Mouse (Mus musculus) lung, embryonic 15.5 days (tissue): ENCODE data around the gene Hdac1. TPM values are rescaled to one million over a fixed set of nuclear protein-coding genes. Genes with fewer than 3 reads are reported as not detected.

Experiments used
- ATAC-seq: fragments of 200-750 bp; cut with Nextera tagmentation; 2 replicates; pipeline ENCODE4 v1.8.0; 2017; ENCODE audit warnings: moderate number of reproducible peaks, borderline replicate concordance; ENCODE audit not compliant: low FRiP score, low TSS enrichment; ENCODE audit errors: extremely low read depth
- H3K27ac ChIP-seq: fragments of 300-500 bp; sonication (generic); 2 replicates; pipeline ENCODE4 v1.5.1; 2015; ENCODE audit warnings: moderate library complexity, mild to moderate bottlenecking, inconsistent platforms
- H3K27me3 ChIP-seq: fragments of 300-500 bp; sonication (generic); 2 replicates; pipeline ENCODE4 v1.6.1; 2015; ENCODE audit warnings: inconsistent platforms
- H3K36me3 ChIP-seq: fragments of 300-500 bp; sonication (generic); 2 replicates; pipeline ENCODE4 v1.6.1; 2015; ENCODE audit warnings: inconsistent platforms
- H3K4me1 ChIP-seq: fragments of 300-500 bp; sonication (generic); 2 replicates; pipeline ENCODE4 v1.6.1; 2015; ENCODE audit warnings: inconsistent platforms
- H3K4me2 ChIP-seq: fragments of 300-500 bp; sonication (generic); 2 replicates; pipeline ENCODE4 v1.6.1; 2015; ENCODE audit warnings: inconsistent platforms, mild to moderate bottlenecking, moderate library complexity
- H3K4me3 ChIP-seq: fragments of 300-500 bp; sonication (generic); 2 replicates; pipeline ENCODE4 v1.5.1; 2015; ENCODE audit warnings: mild to moderate bottlenecking, inconsistent platforms
- H3K9ac ChIP-seq: fragments of 300-500 bp; sonication (generic); 2 replicates; pipeline ENCODE4 v1.6.1; 2015; ENCODE audit warnings: inconsistent platforms
- H3K9me3 ChIP-seq: fragments of 300-500 bp; sonication (generic); 2 replicates; pipeline ENCODE4 v1.6.1; 2016; ENCODE audit warnings: inconsistent platforms
- WGBS: fragments of 180-500 bp; shearing (Covaris S2); methylation state at CpG from one replicate; pipeline ENCODE4 v1.1.7; 2015; 5-methylcytosine and 5-hydroxymethylcytosine counted together
- polyA plus RNA-seq: library from polyadenylated mRNA; unstranded; fragments of >200 nt; fragmentation: Nextera tagmentation; extraction: Ambion mirVana; gene quantifications from 2 replicates; pipeline ENCODE4 v1.2.1, GENCODE M21; 2015

Hdac1 gene
- polyA plus RNA-seq, 1 experiment from 2014 or later = 260 TPM

GRCm38 (mm10) chr4:129575171-129575844, 32.8 kb upstream of the Hdac1 start:
- no peaks in the 10 kb centered on the region for H3K36me3 ChIP-seq
- ATAC-seq = no peak; the same call in 1 of the 2 replicates
- 45% methylated on average over 7 of the region's 8 CpGs for WGBS
- H3K9me3 ChIP-seq = no peaks in the 10 kb centered on the region
- no peak overlapping the region; the same call in 1 of the 2 replicates for H3K4me2 ChIP-seq
- peak overlapping the region; percentile 4; the same call in 1 of the 2 replicates for H3K27ac ChIP-seq
- H3K4me1 ChIP-seq = peaks cover 6% of the 10 kb centered on the region; the same call in 1 of the 2 replicates
- H3K9ac ChIP-seq = no peak overlapping the region
- no peak overlapping the region for H3K4me3 ChIP-seq
- no peaks in the 10 kb centered on the region for H3K27me3 ChIP-seq

DNA sequence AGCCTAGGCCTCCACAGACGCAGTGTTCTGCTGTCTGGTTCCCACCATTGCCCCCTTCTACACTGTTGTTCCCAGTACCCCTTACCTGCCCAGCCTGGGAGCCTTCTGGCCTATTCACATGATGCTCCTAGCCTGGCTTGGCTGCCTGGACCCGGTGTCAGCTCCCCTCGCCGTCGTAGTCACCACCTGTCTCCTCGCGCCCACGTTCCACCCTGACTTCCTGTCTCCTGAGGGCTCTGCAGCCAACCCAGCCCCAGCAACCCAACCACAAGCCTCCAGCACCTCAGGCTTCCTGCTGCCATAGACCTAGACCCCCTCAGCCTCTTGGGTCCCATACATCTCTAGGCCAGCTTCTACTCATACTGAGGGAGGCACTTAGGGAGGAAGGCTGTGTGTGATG, 30.9 kb upstream of the Hdac1 start, which contains the start of gene Lck:
Gene Lck (minus strand): TSS at position 212 of the 400 bp plus-strand sequence.
- Histone ChIP-seq H3K27ac (peak within 1 kb of the TSS; percentile 39; the same call in 1 of the 2 replicates), H3K27me3 (no peaks in the 10 kb centered on the region), H3K4me1 (peaks cover 6% of the 10 kb centered on the region; the same call in 1 of the 2 replicates), H3K9me3 (no peaks in the 10 kb centered on the region), H3K9ac (no peak within 1 kb of the TSS), H3K4me2 (no peak within 1 kb of the TSS), H3K36me3 (no peaks in the 10 kb centered on the region), H3K4me3 (no peak within 1 kb of the TSS)
- ATAC-seq = no peak
- 90% methylated on average over 8 of the region's 8 CpGs for WGBS

DNA sequence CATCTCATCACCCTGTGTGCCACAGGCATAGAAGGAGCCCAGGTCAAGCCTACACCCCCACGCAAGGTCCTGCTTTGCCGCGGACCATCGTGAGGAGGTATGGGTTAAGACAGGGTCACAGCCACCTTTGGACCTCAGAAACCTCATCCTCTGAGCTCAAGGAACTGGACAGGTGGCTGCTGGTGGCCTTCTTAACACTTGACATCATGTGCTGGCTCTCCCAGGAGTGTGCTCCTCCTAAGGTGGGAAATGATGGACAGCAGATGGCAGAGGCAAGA, 30.5 kb upstream of the Hdac1 start:
- H3K4me3 ChIP-seq = no peak overlapping the region
- H3K4me2 ChIP-seq = no peak overlapping the region
- 96% methylated on average over 4 of the region's 4 CpGs for WGBS
- peak overlapping the region; percentile 39; the same call in 1 of the 2 replicates for H3K27ac ChIP-seq
- 0 out of 2 replicates have a peak, but pooled peaks cover 3% of the 10 kb centered on the region for H3K4me1 ChIP-seq
- ATAC-seq = no peak
- no peak overlapping the region for H3K9ac ChIP-seq
- H3K27me3 ChIP-seq = no peaks in the 10 kb centered on the region
- no peaks in the 10 kb centered on the region for H3K36me3 ChIP-seq
- no peaks in the 10 kb centered on the region for H3K9me3 ChIP-seq

DNA sequence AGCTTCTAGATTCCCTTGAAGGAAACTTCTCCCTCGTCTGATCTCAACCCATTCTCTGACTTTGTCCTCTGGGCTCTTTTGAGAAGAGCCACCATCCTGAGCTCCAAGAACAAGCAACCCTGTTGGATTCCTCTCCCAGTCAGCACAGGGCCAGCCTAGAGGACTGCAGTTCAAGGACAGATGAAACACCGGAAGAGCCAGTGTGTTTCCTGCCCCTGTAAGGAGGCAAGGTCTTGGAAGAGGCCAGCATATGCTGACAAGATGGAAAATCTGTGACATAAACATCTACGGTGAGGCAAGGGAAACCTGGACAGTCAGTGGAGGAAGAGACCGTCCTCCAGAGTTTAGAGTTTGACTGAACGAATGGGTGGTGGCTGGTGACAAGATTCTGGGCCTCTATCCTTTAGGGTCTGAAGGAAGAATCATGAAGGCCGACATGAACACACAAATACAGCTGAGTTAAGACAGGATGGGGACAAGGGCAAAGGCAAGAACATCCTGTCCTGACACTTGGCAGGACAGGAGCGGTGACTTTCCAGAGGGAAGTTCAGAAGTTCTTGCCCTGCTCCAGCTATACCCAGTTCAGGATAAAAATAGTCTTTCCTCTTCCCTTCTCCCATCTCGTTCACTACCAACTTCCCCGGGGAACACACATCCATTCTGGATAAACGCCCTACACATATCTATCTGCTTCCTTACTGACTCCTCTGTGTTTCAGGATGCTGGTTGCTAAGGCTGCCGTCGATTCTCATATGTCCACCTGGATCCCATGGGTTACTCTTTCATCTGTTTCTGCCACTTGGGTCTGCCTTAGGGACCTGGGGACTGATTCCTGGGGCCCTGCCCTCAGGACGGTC, 30.0 kb upstream of the Hdac1 start:
- H3K4me1 ChIP-seq = no peaks in the 10 kb centered on the region
- no peaks in the 10 kb centered on the region for H3K27me3 ChIP-seq
- H3K4me2 ChIP-seq = no peak overlapping the region
- no peaks in the 10 kb centered on the region for H3K36me3 ChIP-seq
- 63% methylated on average over 13 of the region's 13 CpGs for WGBS
- no peak for ATAC-seq
- no peaks in the 10 kb centered on the region for H3K9me3 ChIP-seq
- no peak overlapping the region for H3K4me3 ChIP-seq
- H3K27ac ChIP-seq = peak overlapping the region; percentile 39; the same call in 1 of the 2 replicates
- H3K9ac ChIP-seq = no peak overlapping the region

- no peak overlapping the region for H3K27ac ChIP-seq
- H3K36me3 ChIP-seq = no peaks in the 10 kb centered on the region
- no peak overlapping the region for H3K4me3 ChIP-seq
- no peak for ATAC-seq
- 62% methylated on average over 8 of the region's 8 CpGs for WGBS
- H3K27me3 ChIP-seq = no peaks in the 10 kb centered on the region
- no peaks in the 10 kb centered on the region for H3K9me3 ChIP-seq
- H3K9ac ChIP-seq = no peak overlapping the region
- no peak overlapping the region for H3K4me2 ChIP-seq
- no peaks in the 10 kb centered on the region for H3K4me1 ChIP-seq
Measured at GRCm38 (mm10) chr4:129571551-129572084, 29.1 kb upstream of the Hdac1 start.

DNA sequence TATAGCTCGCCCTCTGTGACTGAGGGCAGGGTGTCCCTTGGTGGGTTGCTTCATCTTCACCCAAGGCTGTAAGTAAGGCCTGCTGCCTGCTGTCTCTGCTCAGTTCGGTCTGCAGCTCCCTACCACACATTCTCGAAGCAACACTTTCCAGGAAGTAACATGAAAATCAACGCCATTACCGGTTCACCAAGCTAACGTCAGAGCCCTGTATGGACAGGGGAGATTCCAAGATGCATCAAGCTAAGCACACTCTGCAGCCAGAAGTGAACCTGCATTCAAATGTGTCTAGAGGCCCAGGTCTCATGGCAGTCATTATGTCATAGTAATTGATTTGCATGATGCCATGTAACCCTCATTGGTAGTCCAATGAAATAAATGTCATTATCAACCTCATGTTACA, 27.5 kb upstream of the Hdac1 start:
- no peak overlapping the region for H3K27ac ChIP-seq
- 76% methylated on average over 6 of the region's 6 CpGs for WGBS
- no peak overlapping the region for H3K4me3 ChIP-seq

DNA sequence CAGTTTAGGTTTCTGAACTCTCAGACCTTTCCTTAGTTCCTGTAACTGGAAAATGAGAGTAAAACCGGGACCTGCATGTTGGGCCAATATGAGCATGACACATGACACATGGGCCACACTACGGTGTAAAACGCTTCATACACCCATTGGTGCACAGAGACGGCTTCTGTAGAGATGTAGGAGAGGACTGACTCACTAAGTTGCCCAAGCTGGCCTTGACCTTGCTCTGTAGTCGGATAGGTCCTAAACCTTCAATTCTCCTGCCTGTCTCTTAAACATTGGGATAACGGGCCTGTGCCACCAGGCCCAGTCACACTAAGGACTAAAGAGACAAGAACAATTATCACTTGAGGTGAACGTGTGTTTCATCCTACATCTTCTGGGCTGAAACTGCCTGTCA, 25.9 kb upstream of the Hdac1 start:
- 89% methylated on average over 7 of the region's 7 CpGs for WGBS
- H3K9ac ChIP-seq = no peak overlapping the region
- no peak overlapping the region for H3K4me2 ChIP-seq
- H3K27me3 ChIP-seq = no peaks in the 10 kb centered on the region
- no peaks in the 10 kb centered on the region for H3K9me3 ChIP-seq
- no peak overlapping the region for H3K4me3 ChIP-seq
- H3K27ac ChIP-seq = no peak overlapping the region
- ATAC-seq = no peak
- H3K36me3 ChIP-seq = no peaks in the 10 kb centered on the region
- H3K4me1 ChIP-seq = no peaks in the 10 kb centered on the region

More for the DNA sequence above, 27.5 kb upstream of the Hdac1 start:
- ATAC-seq = no peak
- no peaks in the 10 kb centered on the region for H3K4me1 ChIP-seq
- no peaks in the 10 kb centered on the region for H3K27me3 ChIP-seq
- H3K4me2 ChIP-seq = no peak overlapping the region
- H3K9ac ChIP-seq = no peak overlapping the region
- no peaks in the 10 kb centered on the region for H3K9me3 ChIP-seq
- H3K36me3 ChIP-seq = no peaks in the 10 kb centered on the region

GRCm38 (mm10) chr4:129565139-129565538, 22.6 kb upstream of the Hdac1 start:
- no peak overlapping the region for H3K4me3 ChIP-seq
- ATAC-seq = no peak
- WGBS = 68% methylated on average over 6 of the region's 6 CpGs
- H3K9me3 ChIP-seq = no peaks in the 10 kb centered on the region
- H3K36me3 ChIP-seq = no peaks in the 10 kb centered on the region
- no peak overlapping the region for H3K9ac ChIP-seq
- H3K27ac ChIP-seq = no peak overlapping the region
- no peaks in the 10 kb centered on the region for H3K27me3 ChIP-seq
- H3K4me1 ChIP-seq = no peaks in the 10 kb centered on the region
- no peak overlapping the region for H3K4me2 ChIP-seq

DNA sequence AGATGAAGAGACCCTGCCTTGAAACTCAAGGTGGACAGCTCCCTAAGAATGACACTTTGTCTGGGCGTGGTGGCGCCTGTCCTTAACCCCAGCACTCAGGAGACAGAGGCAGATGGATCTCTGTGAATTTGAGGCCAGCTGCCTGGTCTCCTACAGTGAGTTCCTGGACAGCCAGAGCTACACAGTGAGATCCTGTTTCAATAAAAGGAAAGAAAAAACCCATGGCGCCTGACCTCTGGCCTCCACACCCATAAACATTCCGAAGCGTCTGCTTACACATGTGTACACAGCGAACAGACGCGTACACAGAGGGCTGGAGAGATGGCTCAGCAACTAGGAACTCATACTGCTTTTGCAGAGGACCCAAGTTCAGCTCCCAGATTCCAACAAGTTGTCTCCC, 21.2 kb upstream of the Hdac1 start:
- Histone ChIP-seq H3K9me3 (no peaks in the 10 kb centered on the region), H3K9ac (no peak overlapping the region), H3K27ac (no peak overlapping the region), H3K4me3 (no peak overlapping the region), H3K36me3 (no peaks in the 10 kb centered on the region), H3K4me2 (no peak overlapping the region), H3K4me1 (no peaks in the 10 kb centered on the region), H3K27me3 (no peaks in the 10 kb centered on the region)
- no peak for ATAC-seq
- WGBS = 24% methylated on average over 8 of the region's 8 CpGs

GRCm38 (mm10) chr4:129561184-129561583, 18.7 kb upstream of the Hdac1 start:
- Histone ChIP-seq H3K27ac (no peak overlapping the region), H3K4me3 (no peak overlapping the region), H3K9me3 (no peaks in the 10 kb centered on the region), H3K4me1 (peaks cover 12% of the 10 kb centered on the region), H3K9ac (no peak overlapping the region), H3K27me3 (no peaks in the 10 kb centered on the region), H3K4me2 (no peak overlapping the region), H3K36me3 (no peaks in the 10 kb centered on the region)
- 76% methylated on average over 5 of the region's 5 CpGs for WGBS
- no peak for ATAC-seq

- H3K9ac ChIP-seq = no peak overlapping the region
Measured at GRCm38 (mm10) chr4:129558321-129558955, 15.9 kb upstream of the Hdac1 start.

More at GRCm38 (mm10) chr4:129558321-129558955, 15.9 kb upstream of the Hdac1 start:
- Histone ChIP-seq H3K27me3 (no peaks in the 10 kb centered on the region), H3K4me1 (peaks cover 20% of the 10 kb centered on the region), H3K4me3 (no peak overlapping the region), H3K4me2 (no peak overlapping the region), H3K9me3 (no peaks in the 10 kb centered on the region), H3K36me3 (no peaks in the 10 kb centered on the region), H3K27ac (no peak overlapping the region)
- 83% methylated on average over 12 of the region's 12 CpGs for WGBS
- ATAC-seq = no peak
